Mouse (Mus musculus): ENCODE measurements at regions not wholly inside any gene's neighbourhood (a gene's known extent, or its start where the extent isn't known, plus 50 kb on each side); places are given as distances from the start of the nearest gene placed in this dataset.

DNA sequence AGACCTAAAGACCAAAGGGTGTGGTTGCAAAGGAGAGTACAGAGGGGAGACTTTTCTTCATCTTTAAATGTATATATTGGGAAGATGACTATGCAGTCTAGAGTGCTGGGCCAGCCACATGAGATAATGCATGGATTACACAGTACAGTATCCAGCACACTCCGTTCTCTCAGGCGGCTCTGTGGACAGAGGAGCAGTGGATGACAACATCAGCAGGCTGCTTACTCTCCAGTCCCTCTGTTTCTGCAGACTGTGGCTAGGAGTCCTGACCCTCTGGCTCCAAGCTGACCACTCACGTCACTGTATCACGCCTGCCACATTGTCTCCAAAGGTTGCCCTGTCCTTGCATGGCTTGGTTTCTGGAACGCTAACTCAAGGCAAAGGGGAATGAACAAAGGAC is 97.2 kb upstream of the Nfe2l3 start:
- no peaks in the 10 kb centered on the region for H3K27me3 ChIP-seq (ENCODE audit: control insufficient read depth, insufficient read depth, low read depth, low read length)
- ATAC-seq = no peak
- no peak overlapping the region for H3K4me3 ChIP-seq (ENCODE audit: low read depth, low read length)
- no peak overlapping the region for H3K9ac ChIP-seq (ENCODE audit: low read depth, low read length)
- no peak overlapping the region for H3K27ac ChIP-seq (ENCODE audit: low read length)
- H3K9me3 ChIP-seq (replicated peaks; ENCODE audit: control insufficient read depth, low read length, poor library complexity, severe bottlenecking) = no peaks in the 10 kb centered on the region
- H3K4me1 ChIP-seq (ENCODE audit: control insufficient read depth, insufficient read depth, low read length) = peaks cover 7% of the 10 kb centered on the region; the same call in 1 of the 2 replicates
- no peaks in the 10 kb centered on the region for H3K36me3 ChIP-seq (ENCODE audit: control insufficient read depth, insufficient read depth, low read length)
- no peak overlapping the region for H3K4me2 ChIP-seq (ENCODE audit: low read length)
- 83% methylated on average over 5 of the region's 5 CpGs for WGBS

GRCm38 (mm10) chr6:51339301-51339700 is 93.2 kb upstream of the Nfe2l3 start:
- Histone ChIP-seq H3K4me1 (ENCODE audit: control insufficient read depth, insufficient read depth, low read length) (peaks cover 4% of the 10 kb centered on the region; the same call in 1 of the 2 replicates), H3K36me3 (ENCODE audit: control insufficient read depth, insufficient read depth, low read length) (no peaks in the 10 kb centered on the region), H3K4me3 (ENCODE audit: low read depth, low read length) (no peak overlapping the region), H3K9me3 (replicated peaks; ENCODE audit: control insufficient read depth, low read length, poor library complexity, severe bottlenecking) (no peaks in the 10 kb centered on the region), H3K27ac (ENCODE audit: low read length) (no peak overlapping the region), H3K4me2 (ENCODE audit: low read length) (no peak overlapping the region), H3K9ac (ENCODE audit: low read depth, low read length) (no peak overlapping the region), H3K27me3 (ENCODE audit: control insufficient read depth, insufficient read depth, low read depth, low read length) (no peaks in the 10 kb centered on the region)
- ATAC-seq = no peak
- 79% methylated on average over 2 of the region's 2 CpGs for WGBS

- Histone ChIP-seq H3K27me3 (ENCODE audit: control insufficient read depth, insufficient read depth, low read depth, low read length) (no peaks in the 10 kb centered on the region), H3K9me3 (replicated peaks; ENCODE audit: control insufficient read depth, low read length, poor library complexity, severe bottlenecking) (no peaks in the 10 kb centered on the region), H3K36me3 (ENCODE audit: control insufficient read depth, insufficient read depth, low read length) (no peaks in the 10 kb centered on the region), H3K4me2 (ENCODE audit: low read length) (no peak overlapping the region), H3K4me3 (ENCODE audit: low read depth, low read length) (no peak overlapping the region), H3K4me1 (ENCODE audit: control insufficient read depth, insufficient read depth, low read length) (peaks cover 4% of the 10 kb centered on the region; the same call in 1 of the 2 replicates), H3K27ac (ENCODE audit: low read length) (no peak overlapping the region), H3K9ac (ENCODE audit: low read depth, low read length) (no peak overlapping the region)
- 87% methylated on average over 9 of the region's 9 CpGs for WGBS
- no peak for ATAC-seq
Measured at GRCm38 (mm10) chr6:51347721-51348120, 84.7 kb upstream of the Nfe2l3 start.

DNA sequence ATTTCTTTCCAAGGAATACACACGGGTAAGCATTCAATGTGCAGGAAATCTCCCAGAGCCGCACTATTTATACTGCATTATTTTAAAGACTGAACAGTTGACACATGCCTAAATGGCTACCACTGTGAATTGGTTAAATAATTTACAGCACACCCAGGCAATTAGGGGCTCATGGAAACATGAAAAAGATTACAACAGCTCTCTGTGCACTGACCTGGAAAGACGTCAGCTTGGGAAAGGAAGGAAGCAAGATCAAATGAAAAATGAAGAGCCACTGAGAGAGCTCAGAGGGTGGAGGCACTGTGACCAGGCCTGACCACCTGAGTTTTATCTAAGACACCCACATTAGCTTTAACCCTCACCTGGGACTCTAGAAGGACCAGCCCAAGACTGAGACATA is 82.7 kb upstream of the Nfe2l3 start:
- 60% methylated on average over 3 of the region's 3 CpGs for WGBS
- ATAC-seq = no peak
- Histone ChIP-seq H3K27ac (ENCODE audit: low read length) (no peak overlapping the region), H3K36me3 (ENCODE audit: control insufficient read depth, insufficient read depth, low read length) (no peaks in the 10 kb centered on the region), H3K4me3 (ENCODE audit: low read depth, low read length) (no peak overlapping the region), H3K9ac (ENCODE audit: low read depth, low read length) (no peak overlapping the region), H3K9me3 (replicated peaks; ENCODE audit: control insufficient read depth, low read length, poor library complexity, severe bottlenecking) (no peaks in the 10 kb centered on the region), H3K4me2 (ENCODE audit: low read length) (no peak overlapping the region), H3K27me3 (ENCODE audit: control insufficient read depth, insufficient read depth, low read depth, low read length) (no peaks in the 10 kb centered on the region), H3K4me1 (ENCODE audit: control insufficient read depth, insufficient read depth, low read length) (peaks cover 2% of the 10 kb centered on the region; the same call in 1 of the 2 replicates)

GRCm38 (mm10) chr6:51355041-51355440 is 77.4 kb upstream of the Nfe2l3 start:
- Histone ChIP-seq H3K4me1 (ENCODE audit: control insufficient read depth, insufficient read depth, low read length) (no peaks in the 10 kb centered on the region), H3K9me3 (replicated peaks; ENCODE audit: control insufficient read depth, low read length, poor library complexity, severe bottlenecking) (no peaks in the 10 kb centered on the region), H3K4me3 (ENCODE audit: low read depth, low read length) (no peak overlapping the region), H3K9ac (ENCODE audit: low read depth, low read length) (no peak overlapping the region), H3K27me3 (ENCODE audit: control insufficient read depth, insufficient read depth, low read depth, low read length) (no peaks in the 10 kb centered on the region), H3K27ac (ENCODE audit: low read length) (no peak overlapping the region), H3K4me2 (ENCODE audit: low read length) (no peak overlapping the region), H3K36me3 (ENCODE audit: control insufficient read depth, insufficient read depth, low read length) (no peaks in the 10 kb centered on the region)
- 86% methylated on average over 11 of the region's 11 CpGs for WGBS
- ATAC-seq = no peak

GRCm38 (mm10) chr6:51361611-51362180 is 70.8 kb upstream of the Nfe2l3 start:
- ATAC-seq = no peak
- Histone ChIP-seq H3K9me3 (replicated peaks; ENCODE audit: control insufficient read depth, low read length, poor library complexity, severe bottlenecking) (no peaks in the 10 kb centered on the region), H3K36me3 (ENCODE audit: control insufficient read depth, insufficient read depth, low read length) (no peaks in the 10 kb centered on the region), H3K27ac (ENCODE audit: low read length) (no peak overlapping the region), H3K27me3 (ENCODE audit: control insufficient read depth, insufficient read depth, low read depth, low read length) (no peaks in the 10 kb centered on the region), H3K9ac (ENCODE audit: low read depth, low read length) (no peak overlapping the region), H3K4me3 (ENCODE audit: low read depth, low read length) (no peak overlapping the region), H3K4me2 (ENCODE audit: low read length) (no peak overlapping the region), H3K4me1 (ENCODE audit: control insufficient read depth, insufficient read depth, low read length) (no peaks in the 10 kb centered on the region; the same call in 1 of the 2 replicates)
- WGBS = 60% methylated on average over 12 of the region's 12 CpGs

DNA sequence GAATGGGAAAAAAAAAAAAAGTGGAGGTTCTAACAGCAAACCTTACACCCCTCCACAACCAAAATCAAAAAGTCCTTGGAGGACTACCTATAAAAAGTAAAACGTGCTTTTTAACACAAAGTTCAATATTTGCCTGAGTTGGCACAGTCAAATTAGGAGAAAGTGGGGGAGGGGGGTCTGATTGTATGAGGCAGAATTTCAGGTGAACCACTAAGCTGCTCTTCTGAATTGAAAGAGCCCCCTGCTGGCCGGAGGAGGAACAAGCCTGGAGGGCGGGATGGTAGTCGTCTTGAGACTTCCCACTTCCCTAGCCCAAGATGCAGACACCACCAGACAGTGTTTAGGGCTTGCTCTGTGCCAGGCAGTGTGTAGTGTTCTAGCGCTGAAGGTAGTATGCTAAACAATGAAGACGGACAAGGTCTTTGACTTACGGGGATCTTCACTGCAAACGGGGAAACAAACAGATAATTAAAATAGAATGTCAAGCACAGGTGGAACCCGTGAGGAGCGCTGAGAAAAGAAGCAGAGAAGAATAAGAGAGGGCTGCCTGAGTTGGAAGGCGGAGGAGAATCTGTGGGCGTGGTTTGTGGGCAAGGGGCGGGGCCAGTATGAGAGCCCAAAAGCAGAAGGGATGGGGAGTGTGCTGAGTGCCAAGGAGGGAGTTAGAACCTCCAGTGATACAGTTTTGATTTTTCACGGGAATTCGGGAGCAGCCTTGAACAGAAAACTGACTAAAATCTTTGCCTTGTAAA is 69.8 kb upstream of the Nfe2l3 start:
- H3K4me1 ChIP-seq (ENCODE audit: control insufficient read depth, insufficient read depth, low read length) = no peaks in the 10 kb centered on the region; the same call in 1 of the 2 replicates
- no peaks in the 10 kb centered on the region for H3K9me3 ChIP-seq (replicated peaks; ENCODE audit: control insufficient read depth, low read length, poor library complexity, severe bottlenecking)
- no peaks in the 10 kb centered on the region for H3K36me3 ChIP-seq (ENCODE audit: control insufficient read depth, insufficient read depth, low read length)
- 7% methylated on average over 15 of the region's 15 CpGs for WGBS
- peak; percentile 69; the same call in 1 of the 2 replicates for ATAC-seq
- peak overlapping the region; percentile 25 for H3K4me3 ChIP-seq (ENCODE audit: low read depth, low read length)
- peak overlapping the region; percentile 51 for H3K4me2 ChIP-seq (ENCODE audit: low read length)
- H3K27ac ChIP-seq (ENCODE audit: low read length) = no peak overlapping the region
- H3K9ac ChIP-seq (ENCODE audit: low read depth, low read length) = peak overlapping the region; percentile 47; the same call in 1 of the 2 replicates
- no peaks in the 10 kb centered on the region for H3K27me3 ChIP-seq (ENCODE audit: control insufficient read depth, insufficient read depth, low read depth, low read length)

- WGBS = 35% methylated on average over 6 of the region's 6 CpGs
- no peaks in the 10 kb centered on the region for H3K36me3 ChIP-seq (ENCODE audit: control insufficient read depth, insufficient read depth, low read length)
- H3K9me3 ChIP-seq (replicated peaks; ENCODE audit: control insufficient read depth, low read length, poor library complexity, severe bottlenecking) = no peaks in the 10 kb centered on the region
- no peak overlapping the region for H3K9ac ChIP-seq (ENCODE audit: low read depth, low read length)
- no peak overlapping the region for H3K27ac ChIP-seq (ENCODE audit: low read length)
- no peak for ATAC-seq
- H3K4me2 ChIP-seq (ENCODE audit: low read length) = no peak overlapping the region
- H3K4me3 ChIP-seq (ENCODE audit: low read depth, low read length) = no peak overlapping the region
- no peaks in the 10 kb centered on the region for H3K27me3 ChIP-seq (ENCODE audit: control insufficient read depth, insufficient read depth, low read depth, low read length)
- no peaks in the 10 kb centered on the region; the same call in 1 of the 2 replicates for H3K4me1 ChIP-seq (ENCODE audit: control insufficient read depth, insufficient read depth, low read length)
Measured at GRCm38 (mm10) chr6:51364776-51365175, 67.7 kb upstream of the Nfe2l3 start.

DNA sequence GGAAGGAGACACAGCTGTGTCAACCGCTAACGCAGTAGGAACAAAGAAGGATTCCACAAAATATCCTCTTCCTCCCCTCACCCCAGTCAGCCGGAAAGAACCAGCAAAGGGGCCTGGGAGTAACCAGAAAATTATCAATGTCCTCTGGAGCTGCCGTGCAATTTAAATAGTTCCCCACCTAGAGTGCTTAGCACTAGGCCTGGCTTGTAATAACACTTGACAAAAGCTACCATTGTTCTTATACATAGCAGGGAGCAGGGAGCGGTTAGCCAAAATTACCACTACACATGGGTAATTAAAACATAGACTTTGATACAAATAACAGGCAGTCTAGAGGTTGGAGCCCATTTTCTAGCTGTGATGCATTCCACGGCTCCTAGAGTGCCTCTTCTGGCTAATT is 62.7 kb upstream of the Nfe2l3 start:
- Histone ChIP-seq H3K4me1 (ENCODE audit: control insufficient read depth, insufficient read depth, low read length) (peaks cover 10% of the 10 kb centered on the region), H3K36me3 (ENCODE audit: control insufficient read depth, insufficient read depth, low read length) (no peaks in the 10 kb centered on the region), H3K27ac (ENCODE audit: low read length) (no peak overlapping the region), H3K27me3 (ENCODE audit: control insufficient read depth, insufficient read depth, low read depth, low read length) (no peaks in the 10 kb centered on the region), H3K4me3 (ENCODE audit: low read depth, low read length) (no peak overlapping the region), H3K9ac (ENCODE audit: low read depth, low read length) (no peak overlapping the region), H3K4me2 (ENCODE audit: low read length) (no peak overlapping the region), H3K9me3 (replicated peaks; ENCODE audit: control insufficient read depth, low read length, poor library complexity, severe bottlenecking) (no peaks in the 10 kb centered on the region)
- WGBS = 48% methylated on average over 6 of the region's 6 CpGs
- no peak for ATAC-seq

All from midbrain, embryonic 16.5 days (tissue).